ENCODE assay signal across 15 mouse cellular contexts in genomic region chr2:49888346-49888745, GRCm38 (mm10).
A peak's percentile ranks its signal among the peaks of the same experiment; 100 is the strongest.
DNase-seq lines count a peak whose midpoint lies in the region; ATAC-seq and TF ChIP-seq lines count a peak whose summit lies in the region.
"Had no signal": no experiment of that assay in that cellular context is flagged by ENCODE, and none has a peak within 500 bp of the region (broad histone marks: within the 10 kb centered on the region; RNA-seq: fewer than 3 reads in every experiment).

No protein-coding gene starts in this region.

- 46% methylated on average over 4 of the region's 4 CpGs for WGBS in forebrain, embryonic 15.5 days
- 76% methylated on average over 4 of the region's 4 CpGs for WGBS in forebrain, embryonic 11.5 days
- WGBS in forebrain, postnatal 0 days, result 47% methylated on average over 4 of the region's 4 CpGs
- WGBS in forebrain, embryonic 12.5 days, result 55% methylated on average over 4 of the region's 4 CpGs

- ATAC-seq in forebrain, embryonic 15.5 days (replicated peaks), result peak; percentile 20; the same call in 1 of the 2 replicates
- ATAC-seq in forebrain, embryonic 11.5 days (replicated peaks; ENCODE audit: low FRiP score), result no peak
- peak; percentile 51; the same call in 1 of the 2 replicates for ATAC-seq in forebrain, postnatal 0 days
- ATAC-seq in forebrain, embryonic 12.5 days (ENCODE audit: low FRiP score), result no peak

- H3K36me3 ChIP-seq in forebrain, embryonic 15.5 days, result no peaks in the 10 kb centered on the region
- H3K36me3 ChIP-seq in forebrain, embryonic 11.5 days (ENCODE audit: control insufficient read depth, insufficient read depth, low read length), result no peaks in the 10 kb centered on the region
- H3K36me3 ChIP-seq in forebrain, postnatal 0 days (ENCODE audit: insufficient read depth), result no peaks in the 10 kb centered on the region
- H3K36me3 ChIP-seq in forebrain, embryonic 12.5 days (replicated peaks), result no peaks in the 10 kb centered on the region
- H3K36me3 ChIP-seq: embryonic facial prominence, embryonic 10.5 days; embryonic facial prominence, embryonic 12.5 days had no signal

- H3K4me2 ChIP-seq in forebrain, embryonic 15.5 days (replicated peaks), result no peak overlapping the region
- H3K4me2 ChIP-seq in forebrain, embryonic 11.5 days (ENCODE audit: low read depth, low read length, severe bottlenecking), result no peak overlapping the region
- no peak overlapping the region for H3K4me2 ChIP-seq in forebrain, postnatal 0 days (ENCODE audit: low read depth)
- H3K4me2 ChIP-seq in forebrain, embryonic 12.5 days, result no peak overlapping the region
- H3K4me2 ChIP-seq: embryonic facial prominence, embryonic 12.5 days had no signal

- no peak for TF ChIP-seq CTCF in forebrain, postnatal 0 days (IDR thresholded peaks at IDR 0.05; ENCODE audit: low read depth)

- no peak overlapping the region for H3K4me3 ChIP-seq in forebrain, embryonic 15.5 days
- H3K4me3 ChIP-seq in forebrain, embryonic 11.5 days (ENCODE audit: low read depth, low read length), result no peak overlapping the region
- no peak overlapping the region for H3K4me3 ChIP-seq in forebrain, postnatal 0 days (ENCODE audit: low read depth, low read length)
- no peak overlapping the region for H3K4me3 ChIP-seq in forebrain, embryonic 12.5 days (replicated peaks)
- H3K4me3 ChIP-seq: embryonic facial prominence, embryonic 10.5 days; embryonic facial prominence, embryonic 12.5 days had no signal

- H3K27me3 ChIP-seq in forebrain, embryonic 15.5 days, result no peaks in the 10 kb centered on the region
- no peaks in the 10 kb centered on the region for H3K27me3 ChIP-seq in forebrain, embryonic 11.5 days (ENCODE audit: control insufficient read depth, insufficient read depth, low read length)
- no peaks in the 10 kb centered on the region for H3K27me3 ChIP-seq in forebrain, postnatal 0 days (ENCODE audit: insufficient read depth, low read length)
- H3K27me3 ChIP-seq in forebrain, embryonic 12.5 days, result no peaks in the 10 kb centered on the region
- H3K27me3 ChIP-seq: embryonic facial prominence, embryonic 12.5 days had no signal

- no peaks in the 10 kb centered on the region for H3K9me3 ChIP-seq in forebrain, embryonic 15.5 days
- no peaks in the 10 kb centered on the region for H3K9me3 ChIP-seq in forebrain, embryonic 11.5 days (ENCODE audit: control insufficient read depth, low read length)
- H3K9me3 ChIP-seq in forebrain, postnatal 0 days (ENCODE audit: low read length), result no peaks in the 10 kb centered on the region
- H3K9me3 ChIP-seq in forebrain, embryonic 12.5 days, result no peaks in the 10 kb centered on the region
- H3K9me3 ChIP-seq: embryonic facial prominence, embryonic 10.5 days; embryonic facial prominence, embryonic 12.5 days had no signal

- H3K9ac ChIP-seq in forebrain, embryonic 15.5 days (replicated peaks), result no peak overlapping the region
- H3K9ac ChIP-seq in forebrain, embryonic 11.5 days (ENCODE audit: low read length), result no peak overlapping the region
- H3K9ac ChIP-seq in forebrain, postnatal 0 days, result no peak overlapping the region
- H3K9ac ChIP-seq in forebrain, embryonic 12.5 days, result no peak overlapping the region
- H3K9ac ChIP-seq: embryonic facial prominence, embryonic 12.5 days had no signal

- peaks cover 12% of the 10 kb centered on the region for H3K4me1 ChIP-seq in forebrain, embryonic 15.5 days
- no peaks in the 10 kb centered on the region for H3K4me1 ChIP-seq in forebrain, embryonic 11.5 days (replicated peaks; ENCODE audit: control insufficient read depth, insufficient read depth, low read length)
- H3K4me1 ChIP-seq in forebrain, postnatal 0 days (ENCODE audit: insufficient read depth), result 0 out of 2 replicates have a peak, but pooled peaks cover 4% of the 10 kb centered on the region
- H3K4me1 ChIP-seq in forebrain, embryonic 12.5 days, result peaks cover 7% of the 10 kb centered on the region
- H3K4me1 ChIP-seq: embryonic facial prominence, embryonic 12.5 days had no signal

- H3K27ac ChIP-seq in forebrain, embryonic 15.5 days (replicated peaks), result no peak overlapping the region
- no peak overlapping the region for H3K27ac ChIP-seq in forebrain, embryonic 11.5 days (ENCODE audit: low read depth, low read length)
- H3K27ac ChIP-seq in forebrain, postnatal 0 days (ENCODE audit: low read depth, low read length), result no peak overlapping the region
- H3K27ac ChIP-seq in forebrain, embryonic 12.5 days, result no peak overlapping the region; the same call in 1 of the 2 replicates
- H3K27ac ChIP-seq: embryonic facial prominence, embryonic 10.5 days; embryonic facial prominence, embryonic 12.5 days had no signal

- no peak for DNase-seq in forebrain, embryonic 11.5 days (ENCODE audit: low spot score)
- no peak for DNase-seq in forebrain, postnatal 0 days
- no peak for DNase-seq in right cerebral cortex, postnatal 10 days (ENCODE audit: low spot score in 2 of 2)
- DNase-seq: adrenal gland, adult 2 months; adrenal gland, postnatal 10 days; adrenal gland, postnatal 25 days; cerebellum, adult 11-12 months; cerebellum, adult 2 months; cerebellum, adult 9-10 months; cerebellum, postnatal 10 days; cerebellum, postnatal 25 days had no signal

Comparison
In these comparisons a context has a peak if more than half of its experiments do, and no peak if none do; other contexts are left out.
1. ATAC-seq: peak in forebrain, embryonic 15.5 days (single experiment) and forebrain, postnatal 0 days (single experiment); none in forebrain, embryonic 11.5 days (single experiment) and forebrain, embryonic 12.5 days (single experiment).